Mouse (Mus musculus): Measurements from ENCODE around the gene Gm49318. TPM values are rescaled to one million over a fixed set of nuclear protein-coding genes. Genes with fewer than 3 reads are reported as not detected.
"Not testable (repeated sequence)": the region's sequence is repeated elsewhere in the genome, so short reads cannot be mapped to it uniquely, and the experiment has no call there.

Gm49318 gene
- polyA plus RNA-seq, 1 experiment = not detected

DNA sequence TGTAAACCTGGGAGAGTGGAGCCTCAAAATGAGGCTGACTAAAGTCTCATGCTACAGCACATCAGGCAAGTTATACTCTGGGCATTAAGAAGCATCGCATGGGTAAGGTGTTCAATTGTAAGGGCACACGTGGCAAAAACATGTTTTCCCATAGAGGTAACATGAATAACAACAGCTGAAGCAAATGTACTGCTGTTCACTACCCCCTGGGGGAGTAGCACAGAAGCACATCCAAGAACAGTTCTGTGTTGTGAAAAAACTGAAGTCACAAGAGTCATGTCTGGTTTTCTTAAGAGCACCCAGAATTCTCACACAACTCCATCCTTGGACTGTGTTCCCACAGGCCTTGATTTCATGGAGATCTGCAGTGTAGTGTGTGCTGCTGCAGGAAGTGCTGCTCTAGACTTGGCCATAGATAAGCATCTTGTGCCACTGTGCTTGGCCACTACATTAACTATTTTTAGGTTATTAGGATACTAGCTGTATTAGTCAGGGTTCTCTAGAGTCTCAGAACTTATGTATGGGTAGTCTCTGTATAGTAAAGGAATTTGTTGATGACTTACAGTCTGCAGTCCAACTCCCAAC lies 16.1 kb upstream of the Gm49318 start:
- TF ChIP-seq CTCF (IDR thresholded peaks at IDR 0.05; ENCODE audit: control insufficient read depth, insufficient read depth, insufficient replicate concordance, low read depth, low read length) (no peak), POLR2A (IDR thresholded peaks at IDR 0.05; ENCODE audit: control insufficient read depth, low read depth, low read length) (no peak)
- peak overlapping the region; percentile 48; the same call in 1 of the 2 replicates for H3K4me3 ChIP-seq (ENCODE audit: control insufficient read depth, low read depth, low read length)
- no peaks in the 10 kb centered on the region for H3K27me3 ChIP-seq (ENCODE audit: control insufficient read depth, insufficient read depth, low read length)
- H3K27ac ChIP-seq (ENCODE audit: control insufficient read depth, insufficient read depth, low read depth, low read length) = no peak overlapping the region
- H3K36me3 ChIP-seq (ENCODE audit: control insufficient read depth, insufficient read depth, low read length) = no peaks in the 10 kb centered on the region
- H3K4me1 ChIP-seq (ENCODE audit: control insufficient read depth, insufficient read depth, low read length) = peaks cover 8% of the 10 kb centered on the region

DNA sequence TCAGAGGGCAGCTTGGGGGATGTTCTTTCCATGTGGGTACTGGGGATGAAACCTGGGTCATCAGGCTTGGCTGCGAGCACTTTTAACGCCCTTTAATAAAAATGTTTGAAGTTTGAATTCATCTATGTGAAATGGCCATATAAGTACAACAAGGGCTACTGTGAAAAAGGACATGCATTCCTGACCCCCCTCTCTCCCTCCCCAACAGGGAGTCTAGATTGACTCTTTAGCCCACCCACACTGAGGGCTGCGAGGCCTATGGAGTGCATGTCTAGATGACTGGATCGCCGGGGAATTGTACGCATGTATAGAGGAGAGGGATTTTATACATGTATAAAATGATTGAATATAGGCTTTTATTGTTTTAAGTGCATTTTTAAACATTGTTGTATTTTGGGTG lies 15.0 kb upstream of the Gm49318 start:
- Histone ChIP-seq H3K36me3 (ENCODE audit: control insufficient read depth, insufficient read depth, low read length) (no peaks in the 10 kb centered on the region), H3K4me3 (ENCODE audit: control insufficient read depth, low read depth, low read length) (peak overlapping the region; percentile 99), H3K27ac (ENCODE audit: control insufficient read depth, insufficient read depth, low read depth, low read length) (peak overlapping the region; percentile 98), H3K4me1 (ENCODE audit: control insufficient read depth, insufficient read depth, low read length) (peaks cover 8% of the 10 kb centered on the region), H3K27me3 (ENCODE audit: control insufficient read depth, insufficient read depth, low read length) (no peaks in the 10 kb centered on the region)
- TF ChIP-seq CTCF (IDR thresholded peaks at IDR 0.05; ENCODE audit: control insufficient read depth, insufficient read depth, insufficient replicate concordance, low read depth, low read length) (no peak), POLR2A (IDR thresholded peaks at IDR 0.05; ENCODE audit: control insufficient read depth, low read depth, low read length) (no peak)

DNA sequence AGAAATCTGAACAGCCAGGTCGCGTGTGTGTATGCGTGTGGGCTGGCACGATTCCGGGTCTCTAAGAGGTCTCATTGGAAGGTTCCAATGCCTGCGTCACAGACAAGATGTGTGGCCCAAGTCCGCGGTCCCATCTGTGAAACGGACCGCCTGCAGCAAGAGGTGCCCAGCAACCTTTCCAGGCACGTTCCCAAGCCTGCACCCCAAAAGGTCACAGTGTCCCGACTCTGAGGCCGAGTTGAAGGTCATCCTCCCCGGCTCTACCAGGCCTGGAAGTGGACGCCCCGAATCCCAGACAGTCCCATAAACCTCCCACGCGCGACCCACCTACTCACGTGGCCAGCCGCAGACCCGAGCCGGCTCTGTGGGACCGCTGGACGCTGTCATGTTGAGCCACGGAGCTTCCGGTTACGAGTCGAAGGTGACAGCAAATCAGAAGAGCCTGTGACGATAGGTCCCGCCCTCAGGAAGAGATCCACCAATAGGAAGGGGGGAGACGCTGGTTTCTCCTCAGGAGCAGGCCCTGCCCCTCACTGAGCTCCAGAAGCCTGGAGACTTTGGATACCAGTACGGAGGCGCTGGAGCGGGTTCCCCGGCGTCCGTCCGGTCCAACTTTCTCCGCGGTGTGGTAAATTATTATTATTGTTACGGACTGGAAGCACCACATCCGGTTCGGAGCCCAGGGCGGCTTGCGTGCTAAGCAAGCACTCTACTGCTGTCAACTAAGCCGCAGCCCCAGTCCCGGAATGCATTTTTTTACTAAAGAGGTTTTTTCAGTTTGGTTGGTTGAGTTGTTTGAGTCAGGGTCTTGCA lies 14.2 kb upstream of the Gm49318 start, which contains the start of gene Ecsit:
Gene Ecsit, minus strand, starts transcription at position 417 of the 813 bp plus-strand sequence.
- Histone ChIP-seq H3K27ac (ENCODE audit: control insufficient read depth, insufficient read depth, low read depth, low read length) (peak within 1 kb of the TSS; percentile 98), H3K36me3 (ENCODE audit: control insufficient read depth, insufficient read depth, low read length) (peaks cover under 1% of the 10 kb centered on the region; the same call in 1 of the 2 replicates), H3K4me3 (ENCODE audit: control insufficient read depth, low read depth, low read length) (peak within 1 kb of the TSS; percentile 99), H3K4me1 (ENCODE audit: control insufficient read depth, insufficient read depth, low read length) (peaks cover 8% of the 10 kb centered on the region), H3K27me3 (ENCODE audit: control insufficient read depth, insufficient read depth, low read length) (no peaks in the 10 kb centered on the region)
- TF ChIP-seq POLR2A (IDR thresholded peaks at IDR 0.05; ENCODE audit: control insufficient read depth, low read depth, low read length) (peak; percentile 68), CTCF (IDR thresholded peaks at IDR 0.05; ENCODE audit: control insufficient read depth, insufficient read depth, insufficient replicate concordance, low read depth, low read length) (no peak)

DNA sequence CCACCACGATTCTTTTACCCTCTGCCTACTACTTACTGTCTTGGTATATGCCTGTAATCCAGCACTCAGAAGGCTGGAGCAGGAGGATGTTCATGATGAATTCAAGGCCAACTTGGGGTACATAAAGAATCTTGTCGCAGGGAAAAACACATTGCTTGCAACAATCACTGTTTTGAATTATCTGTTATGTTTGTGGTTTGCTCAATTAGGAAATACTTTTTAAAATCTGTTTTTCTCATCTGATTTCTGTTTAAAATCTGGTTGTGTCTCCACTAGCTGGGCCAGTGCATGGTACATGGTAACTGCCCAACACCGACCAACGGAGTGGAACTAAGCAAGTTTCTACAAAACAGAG lies 13.6 kb upstream of the Gm49318 start:
- Histone ChIP-seq H3K27me3 (ENCODE audit: control insufficient read depth, insufficient read depth, low read length) (no peaks in the 10 kb centered on the region), H3K27ac (ENCODE audit: control insufficient read depth, insufficient read depth, low read depth, low read length) (peak overlapping the region; percentile 98), H3K4me1 (ENCODE audit: control insufficient read depth, insufficient read depth, low read length) (peaks cover 8% of the 10 kb centered on the region), H3K36me3 (ENCODE audit: control insufficient read depth, insufficient read depth, low read length) (peaks cover 1% of the 10 kb centered on the region; the same call in 1 of the 2 replicates), H3K4me3 (ENCODE audit: control insufficient read depth, low read depth, low read length) (peak overlapping the region; percentile 99)
- TF ChIP-seq POLR2A (IDR thresholded peaks at IDR 0.05; ENCODE audit: control insufficient read depth, low read depth, low read length) (no peak), CTCF (IDR thresholded peaks at IDR 0.05; ENCODE audit: control insufficient read depth, insufficient read depth, insufficient replicate concordance, low read depth, low read length) (no peak)

GRCm38 (mm10) chr9:22076223-22076622 lies 5.2 kb upstream of the Gm49318 start:
- Histone ChIP-seq H3K27ac (ENCODE audit: control insufficient read depth, insufficient read depth, low read depth, low read length) (no peak overlapping the region), H3K4me1 (ENCODE audit: control insufficient read depth, insufficient read depth, low read length) (no peaks in the 10 kb centered on the region; the same call in 1 of the 2 replicates), H3K36me3 (ENCODE audit: control insufficient read depth, insufficient read depth, low read length) (peaks cover 1% of the 10 kb centered on the region; the same call in 1 of the 2 replicates), H3K4me3 (ENCODE audit: control insufficient read depth, low read depth, low read length) (no peak overlapping the region), H3K27me3 (ENCODE audit: control insufficient read depth, insufficient read depth, low read length) (no peaks in the 10 kb centered on the region)
- TF ChIP-seq POLR2A (IDR thresholded peaks at IDR 0.05; ENCODE audit: control insufficient read depth, low read depth, low read length) (no peak), CTCF (IDR thresholded peaks at IDR 0.05; ENCODE audit: control insufficient read depth, insufficient read depth, insufficient replicate concordance, low read depth, low read length) (no peak)

DNA sequence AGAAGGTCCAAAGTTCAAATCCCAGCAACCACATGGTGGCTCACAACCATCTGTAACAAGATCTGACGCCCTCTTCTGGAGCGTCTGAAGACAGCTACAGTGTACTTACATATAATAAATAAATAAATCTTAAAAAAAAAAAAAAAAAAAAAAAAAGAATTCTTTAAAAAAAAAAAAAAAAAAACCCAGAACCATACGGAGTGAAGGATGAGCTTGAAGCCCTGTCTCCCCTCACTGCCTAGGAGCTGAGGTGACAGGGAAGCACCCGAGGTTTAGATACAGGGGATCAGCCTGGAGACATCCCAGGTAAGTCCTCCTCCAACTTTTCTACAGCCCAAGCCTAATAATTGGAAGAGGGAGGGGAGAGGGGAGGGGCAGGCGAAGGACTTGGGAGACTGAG lies 4.7 kb upstream of the Gm49318 start:
- H3K4me1 ChIP-seq (ENCODE audit: control insufficient read depth, insufficient read depth, low read length); H3K4me3 ChIP-seq (ENCODE audit: control insufficient read depth, low read depth, low read length); H3K27me3 ChIP-seq (ENCODE audit: control insufficient read depth, insufficient read depth, low read length); H3K27ac ChIP-seq (ENCODE audit: control insufficient read depth, insufficient read depth, low read depth, low read length); H3K36me3 ChIP-seq (ENCODE audit: control insufficient read depth, insufficient read depth, low read length): not testable (repeated sequence)

- peak overlapping the region; percentile 31 for H3K4me3 ChIP-seq (ENCODE audit: control insufficient read depth, low read depth, low read length)
- no peak overlapping the region for H3K27ac ChIP-seq (ENCODE audit: control insufficient read depth, insufficient read depth, low read depth, low read length)
- H3K4me1 ChIP-seq (ENCODE audit: control insufficient read depth, insufficient read depth, low read length) = peaks cover 4% of the 10 kb centered on the region
- no peaks in the 10 kb centered on the region for H3K27me3 ChIP-seq (ENCODE audit: control insufficient read depth, insufficient read depth, low read length)
- TF ChIP-seq CTCF (IDR thresholded peaks at IDR 0.05; ENCODE audit: control insufficient read depth, insufficient read depth, insufficient replicate concordance, low read depth, low read length) (no peak), POLR2A (IDR thresholded peaks at IDR 0.05; ENCODE audit: control insufficient read depth, low read depth, low read length) (no peak)
- H3K36me3 ChIP-seq (ENCODE audit: control insufficient read depth, insufficient read depth, low read length) = no peaks in the 10 kb centered on the region; the same call in none of the 2 replicates
Observed at GRCm38 (mm10) chr9:22072276-22072675, 1.2 kb upstream of the Gm49318 start.
